Mouse (Mus musculus) B cell, adult (primary cell): ENCODE measurements around the gene Ctsll3. TPM values are rescaled to one million over a fixed set of nuclear protein-coding genes. Genes with fewer than 3 reads are reported as not detected.

Experiments used
- total RNA-seq: library from RNA; stranded (reverse); gene quantifications from 4 replicates; pipeline ENCODE4 v1.2.4, GENCODE M21; 2023; ENCODE audit not compliant: inconsistent age

Gene Ctsll3
- not detected in 4 replicates for total RNA-seq

DNA sequence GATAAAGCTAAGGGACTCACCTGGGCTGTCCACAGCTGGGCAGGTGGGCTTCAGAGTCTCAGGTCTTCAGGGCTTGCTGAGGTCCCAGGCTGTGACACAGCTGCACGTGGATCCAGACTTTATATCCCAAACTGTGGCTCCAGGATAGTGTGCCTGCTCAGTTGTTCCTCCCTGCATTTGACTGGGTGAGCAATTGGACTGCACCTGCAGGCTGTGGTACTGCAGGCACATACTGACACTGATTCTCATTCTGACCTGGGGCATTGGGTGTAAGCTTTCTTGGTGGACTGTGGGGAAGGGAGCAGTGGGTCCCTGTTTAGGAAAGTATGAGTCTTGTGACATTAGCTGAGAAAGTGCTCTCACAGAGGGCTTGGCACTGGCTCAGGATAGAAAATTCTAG, at the start of gene Ctsll3:
Gene Ctsll3 (minus strand): TSS at position 101 of the 400 bp plus-strand sequence.

DNA sequence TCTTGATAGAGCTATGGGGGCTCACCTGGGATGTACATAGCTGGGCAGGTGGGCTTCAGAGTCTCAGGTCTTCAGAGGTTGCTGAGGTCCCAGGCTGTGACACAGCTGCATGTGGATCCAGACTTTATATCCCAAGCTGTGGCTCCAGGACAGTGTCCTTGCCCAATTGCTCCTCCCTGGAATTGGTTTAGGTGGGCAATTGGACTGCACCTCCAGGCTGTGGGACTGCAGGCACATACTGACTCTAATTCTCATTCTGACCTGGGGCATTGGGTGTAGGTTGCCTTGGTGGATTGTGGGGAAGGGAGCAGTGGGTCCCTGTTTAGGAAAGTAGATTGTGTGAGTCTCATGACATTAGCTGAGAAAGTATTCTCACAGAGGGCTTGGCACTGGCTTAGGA, 16.4 kb downstream of the Ctsll3 start, which contains the start of gene BC051665:
Gene BC051665 (minus strand): TSS at position 101 of the 400 bp plus-strand sequence.

Other genes starting within 250 kb of the Ctsll3 start
- gene Dapk1, start 200.9 kb downstream of the Ctsll3 start, total RNA-seq, result 0.27 to 0.80 TPM (median 0.55 TPM) in 3 of 4 replicates, not detected in the other
- not detected in 4 replicates for gene BC051665, start 16.5 kb downstream of the Ctsll3 start, total RNA-seq
- gene 4930486L24Rik, start 61.6 kb upstream of the Ctsll3 start, total RNA-seq, result not detected in 4 replicates
- not detected in 4 replicates for gene Gm49392, start 94.0 kb upstream of the Ctsll3 start, total RNA-seq
- gene Ctla2b, start 94.6 kb upstream of the Ctsll3 start, total RNA-seq, result 0.87 to 1.5 TPM (median 1.3 TPM) in 4 replicates
- gene Tpbpb, start 102.0 kb upstream of the Ctsll3 start, total RNA-seq, result not detected in 4 replicates
- gene Gm49393, start 132.7 kb upstream of the Ctsll3 start, total RNA-seq, result not detected in 4 replicates
- 0.51 to 1.2 TPM in 2 of 4 replicates, not detected in the others for gene Gm49391, start 133.7 kb upstream of the Ctsll3 start, total RNA-seq
- gene Ctla2a, start 133.8 kb upstream of the Ctsll3 start, total RNA-seq, result 2.4 to 5.6 TPM (median 3.4 TPM) in 4 replicates
- gene Tpbpa, start 139.1 kb upstream of the Ctsll3 start, total RNA-seq, result not detected in 4 replicates
- not detected in 4 replicates for gene Ctsj, start 203.1 kb upstream of the Ctsll3 start, total RNA-seq
- not detected in 4 replicates for gene Ctsq, start 237.8 kb upstream of the Ctsll3 start, total RNA-seq